Mouse (Mus musculus): Measurements from ENCODE around the gene Pld2. TPM values are rescaled to one million over a fixed set of nuclear protein-coding genes. Genes with fewer than 3 reads are reported as not detected.

Pld2 gene
- total and polyA plus RNA-seq, 2 experiments from 2014 or later: 17.7 to 64.3 TPM

DNA sequence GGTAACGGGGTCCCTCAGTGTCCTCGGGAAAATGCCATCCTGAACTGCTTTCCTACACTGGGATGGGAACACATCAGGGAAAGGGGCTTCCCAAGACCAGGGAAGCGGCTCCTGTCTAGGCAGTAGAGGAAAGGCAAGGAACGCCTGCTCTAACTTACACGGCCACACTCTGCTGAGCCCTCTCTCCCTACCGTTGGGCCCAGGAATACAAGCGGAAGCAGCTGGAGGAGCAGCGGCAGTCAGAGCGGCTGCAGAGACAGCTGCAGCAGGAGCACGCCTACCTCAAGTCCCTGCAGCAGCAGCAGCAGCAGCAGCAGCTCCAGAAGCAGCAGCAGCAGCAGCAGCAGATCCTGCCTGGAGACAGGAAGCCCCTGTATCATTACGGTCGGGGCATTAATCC lies 66.9 kb downstream of the Pld2 start:
- DNase-seq (ENCODE audit: low spot score): no peak
- H3K36me3 ChIP-seq (ENCODE audit: insufficient read depth, low read length): peaks cover 71% of the 10 kb centered on the region

DNA sequence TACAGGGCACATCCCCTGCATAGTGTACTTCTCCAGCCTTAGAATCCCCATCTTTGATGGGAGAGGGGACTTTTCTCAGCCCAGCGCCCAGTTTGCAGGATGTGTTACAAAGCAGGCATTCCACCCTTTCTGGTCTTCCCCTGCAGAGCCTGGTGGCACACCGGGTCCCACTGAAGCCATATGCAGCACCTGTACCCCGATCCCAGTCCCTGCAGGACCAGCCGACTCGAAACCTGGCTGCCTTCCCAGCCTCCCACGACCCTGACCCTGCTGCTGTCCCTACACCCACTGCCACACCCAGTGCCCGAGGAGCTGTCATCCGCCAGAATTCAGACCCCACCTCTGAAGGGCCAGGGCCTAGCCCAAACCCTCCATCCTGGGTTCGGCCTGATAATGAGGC lies 67.7 kb downstream of the Pld2 start:
- TF ChIP-seq CTCF (IDR thresholded peaks at IDR 0.05; ENCODE audit: low read depth): no peak
- Histone ChIP-seq H3K4me2 (ENCODE audit: low read depth, low read length) (no peak overlapping the region), H3K27ac (no peak overlapping the region), H3K4me3 (ENCODE audit: low read length) (no peak overlapping the region), H3K9ac (replicated peaks; ENCODE audit: low read length) (no peak overlapping the region), H3K9me3 (ENCODE audit: low read length) (no peaks in the 10 kb centered on the region), H3K36me3 (ENCODE audit: insufficient read depth, low read length) (peaks cover 72% of the 10 kb centered on the region), H3K27me3 (ENCODE audit: insufficient read depth, low read length) (no peaks in the 10 kb centered on the region), H3K4me1 (ENCODE audit: insufficient read depth, low read length) (no peaks in the 10 kb centered on the region)
- 92% methylated on average over 9 of the region's 9 CpGs for WGBS
- ATAC-seq (no peak), DNase-seq (ENCODE audit: low spot score) (no peak)

More for the DNA sequence above, 66.9 kb downstream of the Pld2 start:
- Histone ChIP-seq H3K9ac (replicated peaks; ENCODE audit: low read length) (no peak overlapping the region), H3K27me3 (ENCODE audit: insufficient read depth, low read length) (no peaks in the 10 kb centered on the region), H3K9me3 (ENCODE audit: low read length) (no peaks in the 10 kb centered on the region), H3K27ac (no peak overlapping the region), H3K4me1 (ENCODE audit: insufficient read depth, low read length) (no peaks in the 10 kb centered on the region), H3K4me3 (ENCODE audit: low read length) (no peak overlapping the region), H3K4me2 (ENCODE audit: low read depth, low read length) (no peak overlapping the region)
- ATAC-seq: no peak
- 73% methylated on average over 12 of the region's 12 CpGs for WGBS
- no peak for TF ChIP-seq CTCF (IDR thresholded peaks at IDR 0.05; ENCODE audit: low read depth)

Other genes with a start within 250 kb of the Pld2 start
- gene Alox12e, start 217.4 kb upstream of the Pld2 start, total RNA-seq (2014; rRNA removed): not detected in 2 replicates
- 0.08 and 0.09 TPM in 2 replicates for gene Alox12e, start 217.4 kb upstream of the Pld2 start, polyA plus RNA-seq (2015; fragmentation: Nextera tagmentation; extraction: Ambion mirVana)
- gene Alox15, start 188.0 kb upstream of the Pld2 start, total RNA-seq (2014; rRNA removed): not detected in 2 replicates
- gene Alox15, start 188.0 kb upstream of the Pld2 start, polyA plus RNA-seq (2015; fragmentation: Nextera tagmentation; extraction: Ambion mirVana): 0.09 TPM in 1 of 2 replicates, not detected in the other
- 33.7 and 57.5 TPM in 2 replicates for gene Pelp1, start 130.0 kb upstream of the Pld2 start, total RNA-seq (2014; rRNA removed)
- 23.6 and 25.5 TPM in 2 replicates for gene Pelp1, start 130.0 kb upstream of the Pld2 start, polyA plus RNA-seq (2015; fragmentation: Nextera tagmentation; extraction: Ambion mirVana)
- 83.3 and 106 TPM in 2 replicates for gene Arrb2, start 107.4 kb upstream of the Pld2 start, total RNA-seq (2014; rRNA removed)
- gene Arrb2, start 107.4 kb upstream of the Pld2 start, polyA plus RNA-seq (2015; fragmentation: Nextera tagmentation; extraction: Ambion mirVana): 51.9 and 56.3 TPM in 2 replicates
- gene Med11, start 88.1 kb upstream of the Pld2 start, total RNA-seq (2014; rRNA removed): 22.9 and 23.7 TPM in 2 replicates
- gene Med11, start 88.1 kb upstream of the Pld2 start, polyA plus RNA-seq (2015; fragmentation: Nextera tagmentation; extraction: Ambion mirVana): 29.3 and 30.5 TPM in 2 replicates
- 0.11 and 1.2 TPM in 2 replicates for gene Zmynd15, start 80.6 kb upstream of the Pld2 start, total RNA-seq (2014; rRNA removed)
- gene Zmynd15, start 80.6 kb upstream of the Pld2 start, polyA plus RNA-seq (2015; fragmentation: Nextera tagmentation; extraction: Ambion mirVana): 0.39 and 0.96 TPM in 2 replicates
- 2.8 and 3.3 TPM in 2 replicates for gene Cxcl16, start 80.1 kb upstream of the Pld2 start, total RNA-seq (2014; rRNA removed)
- gene Cxcl16, start 80.1 kb upstream of the Pld2 start, polyA plus RNA-seq (2015; fragmentation: Nextera tagmentation; extraction: Ambion mirVana): 3.4 and 4.1 TPM in 2 replicates
- gene Tm4sf5, start 34.8 kb upstream of the Pld2 start, total RNA-seq (2014; rRNA removed): 4.9 and 17.1 TPM in 2 replicates
- gene Tm4sf5, start 34.8 kb upstream of the Pld2 start, polyA plus RNA-seq (2015; fragmentation: Nextera tagmentation; extraction: Ambion mirVana): 6.9 and 8.6 TPM in 2 replicates
- not detected in 2 replicates for gene Vmo1, start 25.4 kb upstream of the Pld2 start, total RNA-seq (2014; rRNA removed)
- not detected in 2 replicates for gene Vmo1, start 25.4 kb upstream of the Pld2 start, polyA plus RNA-seq (2015; fragmentation: Nextera tagmentation; extraction: Ambion mirVana)
- not detected in 2 replicates for gene Gltpd2, start 20.9 kb upstream of the Pld2 start, total RNA-seq (2014; rRNA removed)
- gene Gltpd2, start 20.9 kb upstream of the Pld2 start, polyA plus RNA-seq (2015; fragmentation: Nextera tagmentation; extraction: Ambion mirVana): 0.24 and 0.31 TPM in 2 replicates
- 409 and 504 TPM in 2 replicates for gene Psmb6, start 14.7 kb upstream of the Pld2 start, total RNA-seq (2014; rRNA removed)
- 829 and 887 TPM in 2 replicates for gene Psmb6, start 14.7 kb upstream of the Pld2 start, polyA plus RNA-seq (2015; fragmentation: Nextera tagmentation; extraction: Ambion mirVana)
- gene Gm40193, start 7.1 kb upstream of the Pld2 start, total RNA-seq (2014; rRNA removed): not detected in 2 replicates
- gene Gm40193, start 7.1 kb upstream of the Pld2 start, polyA plus RNA-seq (2015; fragmentation: Nextera tagmentation; extraction: Ambion mirVana): not detected in 2 replicates
- 56.6 and 73.3 TPM in 2 replicates for gene Mink1, start 22.8 kb downstream of the Pld2 start, total RNA-seq (2014; rRNA removed)
- 13.6 and 15.2 TPM in 2 replicates for gene Mink1, start 22.8 kb downstream of the Pld2 start, polyA plus RNA-seq (2015; fragmentation: Nextera tagmentation; extraction: Ambion mirVana)
- gene 4930544D05Rik, start 75.8 kb downstream of the Pld2 start, total RNA-seq (2014; rRNA removed): not detected in 2 replicates
- gene 4930544D05Rik, start 75.8 kb downstream of the Pld2 start, polyA plus RNA-seq (2015; fragmentation: Nextera tagmentation; extraction: Ambion mirVana): not detected in 2 replicates
- 4.5 TPM in 1 of 2 replicates, not detected in the other for gene Chrne, start 79.2 kb downstream of the Pld2 start, total RNA-seq (2014; rRNA removed)
- gene Chrne, start 79.2 kb downstream of the Pld2 start, polyA plus RNA-seq (2015; fragmentation: Nextera tagmentation; extraction: Ambion mirVana): 0.42 and 0.59 TPM in 2 replicates
- gene Gp1ba, start 99.1 kb downstream of the Pld2 start, total RNA-seq (2014; rRNA removed): not detected in 2 replicates
- gene Gp1ba, start 99.1 kb downstream of the Pld2 start, polyA plus RNA-seq (2015; fragmentation: Nextera tagmentation; extraction: Ambion mirVana): 0.24 and 0.42 TPM in 2 replicates
- gene Rnf167, start 107.2 kb downstream of the Pld2 start, total RNA-seq (2014; rRNA removed): 70.2 and 87.3 TPM in 2 replicates
- 100 and 105 TPM in 2 replicates for gene Rnf167, start 107.2 kb downstream of the Pld2 start, polyA plus RNA-seq (2015; fragmentation: Nextera tagmentation; extraction: Ambion mirVana)
- 154 and 160 TPM in 2 replicates for gene Slc25a11, start 107.4 kb downstream of the Pld2 start, total RNA-seq (2014; rRNA removed)
- gene Slc25a11, start 107.4 kb downstream of the Pld2 start, polyA plus RNA-seq (2015; fragmentation: Nextera tagmentation; extraction: Ambion mirVana): 168 and 171 TPM in 2 replicates
- 460 and 560 TPM in 2 replicates for gene Pfn1, start 114.6 kb downstream of the Pld2 start, total RNA-seq (2014; rRNA removed)
- 606 and 634 TPM in 2 replicates for gene Pfn1, start 114.6 kb downstream of the Pld2 start, polyA plus RNA-seq (2015; fragmentation: Nextera tagmentation; extraction: Ambion mirVana)
- gene Eno3, start 117.1 kb downstream of the Pld2 start, total RNA-seq (2014; rRNA removed): 12.4 and 17.7 TPM in 2 replicates
- gene Eno3, start 117.1 kb downstream of the Pld2 start, polyA plus RNA-seq (2015; fragmentation: Nextera tagmentation; extraction: Ambion mirVana): 5.9 and 8.3 TPM in 2 replicates
- gene Spag7, start 129.4 kb downstream of the Pld2 start, total RNA-seq (2014; rRNA removed): 31.9 and 43.1 TPM in 2 replicates
- gene Spag7, start 129.4 kb downstream of the Pld2 start, polyA plus RNA-seq (2015; fragmentation: Nextera tagmentation; extraction: Ambion mirVana): 138 and 142 TPM in 2 replicates
- gene Camta2, start 148.0 kb downstream of the Pld2 start, total RNA-seq (2014; rRNA removed): 23.2 and 26.7 TPM in 2 replicates
- gene Camta2, start 148.0 kb downstream of the Pld2 start, polyA plus RNA-seq (2015; fragmentation: Nextera tagmentation; extraction: Ambion mirVana): 24.5 and 24.6 TPM in 2 replicates
- gene Inca1, start 160.1 kb downstream of the Pld2 start, total RNA-seq (2014; rRNA removed): 0.72 and 0.94 TPM in 2 replicates
- 2.3 and 3.1 TPM in 2 replicates for gene Inca1, start 160.1 kb downstream of the Pld2 start, polyA plus RNA-seq (2015; fragmentation: Nextera tagmentation; extraction: Ambion mirVana)
- 27.3 and 31.5 TPM in 2 replicates for gene Kif1c, start 160.5 kb downstream of the Pld2 start, total RNA-seq (2014; rRNA removed)
- gene Kif1c, start 160.5 kb downstream of the Pld2 start, polyA plus RNA-seq (2015; fragmentation: Nextera tagmentation; extraction: Ambion mirVana): 1.7 and 1.9 TPM in 2 replicates
- gene Zfp3, start 224.1 kb downstream of the Pld2 start, total RNA-seq (2014; rRNA removed): 6.8 and 9.8 TPM in 2 replicates
- 10.2 and 11.2 TPM in 2 replicates for gene Zfp3, start 224.1 kb downstream of the Pld2 start, polyA plus RNA-seq (2015; fragmentation: Nextera tagmentation; extraction: Ambion mirVana)